Mouse (Mus musculus) small intestine, adult 2 months (tissue): Measurements from ENCODE around the gene Hoxb5. TPM values are rescaled to one million over a fixed set of nuclear protein-coding genes. Genes with fewer than 3 reads are reported as not detected.

Experiments used
- H3K27ac ChIP-seq: fragments of 200-500 bp; 2 replicates; pipeline ENCODE4 v1.5.1; 2012; ENCODE audit warnings: low read depth, low read length, control low read depth, inconsistent platforms; ENCODE audit not compliant: insufficient read depth
- H3K27me3 ChIP-seq: fragments of 200-500 bp; 2 replicates; pipeline ENCODE4 v1.6.1; 2012; ENCODE audit warnings: mild to moderate bottlenecking, moderate library complexity, low read length, inconsistent platforms; ENCODE audit not compliant: control insufficient read depth, insufficient read depth
- H3K36me3 ChIP-seq: fragments of 200-500 bp; 2 replicates; pipeline ENCODE4 v1.6.1; 2012; ENCODE audit warnings: mild to moderate bottlenecking, low read length, control low read depth, inconsistent platforms; ENCODE audit not compliant: control insufficient read depth, insufficient read depth
- H3K4me1 ChIP-seq: fragments of 200-500 bp; 2 replicates; pipeline ENCODE4 v1.6.1; 2012; ENCODE audit warnings: low read length, inconsistent platforms, mixed read lengths; ENCODE audit not compliant: control insufficient read depth, insufficient read depth, insufficient read length
- H3K4me3 ChIP-seq: fragments of 200-500 bp; 2 replicates; pipeline ENCODE4 v1.5.1; 2012; ENCODE audit warnings: low read depth, mild to moderate bottlenecking, control low read depth, inconsistent platforms, low read length, moderate library complexity
- CTCF ChIP-seq: fragments of 200-500 bp; IDR thresholded peaks from 2 replicates; pipeline ENCODE4 v1.5.1; 2012; ENCODE audit warnings: low read depth, mild to moderate bottlenecking, control low read depth, inconsistent platforms, low read length, moderate library complexity, mixed read lengths; ENCODE audit not compliant: insufficient replicate concordance, insufficient read length; ENCODE audit errors: extremely low read depth
- POLR2A ChIP-seq: fragments of 200-500 bp; IDR thresholded peaks from 2 replicates; pipeline ENCODE4 v1.6.1; 2012; ENCODE audit warnings: low read depth, mild to moderate bottlenecking, control low read depth, inconsistent platforms, low read length, moderate library complexity
- WGBS: fragments of 180-500 bp; shearing (Covaris S2); methylation state at CpG from one replicate; pipeline ENCODE4 v1.1.7; 2018; 5-methylcytosine and 5-hydroxymethylcytosine counted together
- polyA plus RNA-seq: library from polyadenylated mRNA; depleted of rRNA; stranded (reverse); fragments of >200 nt; gene quantifications from 2 replicates; pipeline ENCODE4 v1.2.3, GENCODE M21; 2012

Gene Hoxb5
- polyA plus RNA-seq, 1 experiment, result 3.2 TPM

DNA sequence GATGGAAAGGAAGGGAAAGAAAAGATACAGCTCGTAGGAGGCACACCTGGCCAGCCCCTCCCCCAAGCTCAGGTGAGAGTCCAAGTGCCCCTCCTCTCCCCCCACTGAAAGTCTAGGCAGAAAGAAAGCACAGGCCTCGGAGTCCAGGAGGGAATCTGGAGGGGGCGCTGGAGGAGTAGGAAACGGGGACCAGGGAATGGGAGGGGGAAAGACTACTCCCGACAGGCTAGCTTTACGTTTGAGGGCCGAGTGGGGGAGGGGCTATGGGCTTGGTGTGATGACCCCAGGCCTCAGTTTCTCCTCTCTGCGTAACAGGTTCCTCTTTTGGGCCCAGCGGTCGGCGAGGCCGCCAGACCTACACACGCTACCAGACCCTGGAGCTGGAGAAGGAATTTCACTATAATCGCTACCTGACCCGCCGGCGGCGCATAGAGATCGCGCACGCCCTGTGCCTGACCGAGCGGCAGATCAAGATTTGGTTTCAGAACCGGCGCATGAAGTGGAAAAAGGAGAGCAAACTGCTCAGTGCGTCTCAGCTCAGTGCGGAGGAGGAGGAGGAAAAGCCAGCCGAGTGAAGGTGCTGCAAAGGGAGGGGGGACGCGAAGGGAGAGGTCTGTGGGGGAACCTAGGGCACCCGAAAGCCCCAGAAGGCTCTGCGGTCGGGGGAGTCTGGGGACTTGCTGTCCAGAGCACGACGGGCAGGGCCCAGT is 2.6 kb upstream of the Hoxb5 start:
- TF ChIP-seq CTCF, result no peak
- no peak for TF ChIP-seq POLR2A

DNA sequence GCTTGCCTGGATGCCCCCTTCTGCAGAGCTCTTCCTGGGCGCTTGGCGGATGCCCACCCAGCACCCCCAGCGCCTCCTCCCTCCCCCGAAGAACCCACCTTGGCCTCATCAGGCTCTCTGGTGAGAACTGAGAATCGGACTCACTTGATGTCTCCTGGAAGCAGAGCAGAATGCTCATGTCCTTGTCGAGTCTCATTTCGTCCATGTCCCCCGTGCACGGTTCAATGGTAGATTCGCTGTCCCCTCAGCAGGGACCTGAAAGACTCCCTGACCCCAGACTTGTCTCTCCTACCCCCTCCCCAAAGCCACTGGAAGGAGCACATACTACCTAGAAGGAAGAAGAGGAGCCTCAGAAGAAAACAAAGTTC is 2.1 kb upstream of the Hoxb5 start:
- H3K27me3 ChIP-seq, result peaks cover 77% of the 10 kb centered on the region
- H3K4me1 ChIP-seq, result peaks cover 4% of the 10 kb centered on the region; the same call in 1 of the 2 replicates
- WGBS, result 45% methylated on average over 10 of the region's 10 CpGs
- no peak overlapping the region for H3K4me3 ChIP-seq
- H3K36me3 ChIP-seq, result no peaks in the 10 kb centered on the region
- H3K27ac ChIP-seq, result no peak overlapping the region
- TF ChIP-seq CTCF (no peak), POLR2A (no peak)

More for the DNA sequence above, 2.6 kb upstream of the Hoxb5 start:
- WGBS, result 22% methylated on average over 35 of the region's 35 CpGs
- Histone ChIP-seq H3K4me1 (peaks cover 5% of the 10 kb centered on the region; the same call in 1 of the 2 replicates), H3K27ac (no peak overlapping the region), H3K4me3 (peak overlapping the region; percentile 67), H3K27me3 (peaks cover 81% of the 10 kb centered on the region), H3K36me3 (no peaks in the 10 kb centered on the region)

DNA sequence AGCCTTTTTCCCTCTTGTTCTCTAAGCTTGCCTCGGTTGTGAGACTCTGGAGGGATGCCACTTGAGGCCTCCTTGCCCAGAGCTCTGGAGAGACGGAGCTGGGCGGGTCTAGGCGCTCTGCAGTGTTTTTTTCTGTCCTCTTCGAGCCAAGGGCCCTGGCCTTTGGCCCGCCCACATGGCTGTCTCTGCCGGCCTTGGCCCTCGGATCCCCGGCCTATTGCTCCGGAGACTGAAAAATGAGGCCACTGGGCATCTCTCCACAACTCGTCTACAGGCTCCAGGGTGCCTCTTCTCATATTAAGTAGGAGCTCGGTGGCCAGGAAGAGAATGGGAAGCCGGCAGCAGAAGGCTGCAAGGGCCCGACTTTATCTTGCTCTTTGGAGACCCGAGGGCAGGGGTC is 1.3 kb upstream of the Hoxb5 start:
- WGBS, result 26% methylated on average over 15 of the region's 15 CpGs
- H3K27ac ChIP-seq, result no peak overlapping the region
- no peak overlapping the region for H3K4me3 ChIP-seq

DNA sequence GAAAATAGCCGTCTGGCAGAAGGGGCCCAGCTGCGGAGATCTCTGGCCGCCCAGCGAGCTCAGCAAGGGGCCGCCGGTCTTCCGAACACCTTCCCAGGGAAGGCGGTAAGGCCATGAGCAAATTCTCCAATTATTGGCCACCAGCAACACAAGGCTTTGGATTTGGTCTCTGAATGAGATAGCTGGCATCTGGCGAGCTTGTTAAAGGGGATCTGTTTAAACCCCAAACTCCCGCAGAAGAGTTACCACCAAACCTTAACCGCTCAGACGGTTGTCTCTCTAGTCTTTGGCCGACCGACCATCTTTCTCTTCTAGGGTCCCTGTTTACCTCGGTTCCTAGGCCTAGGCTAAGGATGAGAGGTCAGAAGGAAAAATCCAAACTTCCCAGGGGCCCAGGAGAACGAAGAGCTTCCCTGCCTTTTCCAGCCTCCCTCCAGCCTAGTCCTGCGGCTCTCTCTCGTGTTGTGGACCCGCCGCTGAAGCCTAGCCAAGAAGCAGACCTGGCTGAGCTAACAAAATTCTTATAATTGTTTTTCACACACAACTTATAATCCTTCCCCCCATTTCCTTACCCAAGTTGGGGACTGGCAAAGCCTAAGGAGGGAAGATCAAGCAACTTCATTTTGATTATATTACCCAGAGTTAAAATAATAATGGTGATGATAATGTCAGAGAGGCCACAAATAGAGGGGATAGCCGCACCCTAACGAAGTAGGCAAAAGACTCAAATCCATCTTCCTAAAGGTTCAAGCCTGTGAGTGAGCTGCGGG is 570 bp upstream of the Hoxb5 start:
- Histone ChIP-seq H3K27me3 (peaks cover 67% of the 10 kb centered on the region), H3K4me3 (no peak overlapping the region), H3K36me3 (no peaks in the 10 kb centered on the region), H3K4me1 (peaks cover 4% of the 10 kb centered on the region; the same call in 1 of the 2 replicates), H3K27ac (no peak overlapping the region)
- no peak for TF ChIP-seq POLR2A
- no peak for TF ChIP-seq CTCF
- 45% methylated on average over 23 of the region's 23 CpGs for WGBS

More for the DNA sequence above, 1.3 kb upstream of the Hoxb5 start:
- Histone ChIP-seq H3K27me3 (peaks cover 73% of the 10 kb centered on the region), H3K4me1 (peaks cover 4% of the 10 kb centered on the region; the same call in 1 of the 2 replicates), H3K36me3 (no peaks in the 10 kb centered on the region)
- TF ChIP-seq CTCF, result no peak
- no peak for TF ChIP-seq POLR2A

DNA sequence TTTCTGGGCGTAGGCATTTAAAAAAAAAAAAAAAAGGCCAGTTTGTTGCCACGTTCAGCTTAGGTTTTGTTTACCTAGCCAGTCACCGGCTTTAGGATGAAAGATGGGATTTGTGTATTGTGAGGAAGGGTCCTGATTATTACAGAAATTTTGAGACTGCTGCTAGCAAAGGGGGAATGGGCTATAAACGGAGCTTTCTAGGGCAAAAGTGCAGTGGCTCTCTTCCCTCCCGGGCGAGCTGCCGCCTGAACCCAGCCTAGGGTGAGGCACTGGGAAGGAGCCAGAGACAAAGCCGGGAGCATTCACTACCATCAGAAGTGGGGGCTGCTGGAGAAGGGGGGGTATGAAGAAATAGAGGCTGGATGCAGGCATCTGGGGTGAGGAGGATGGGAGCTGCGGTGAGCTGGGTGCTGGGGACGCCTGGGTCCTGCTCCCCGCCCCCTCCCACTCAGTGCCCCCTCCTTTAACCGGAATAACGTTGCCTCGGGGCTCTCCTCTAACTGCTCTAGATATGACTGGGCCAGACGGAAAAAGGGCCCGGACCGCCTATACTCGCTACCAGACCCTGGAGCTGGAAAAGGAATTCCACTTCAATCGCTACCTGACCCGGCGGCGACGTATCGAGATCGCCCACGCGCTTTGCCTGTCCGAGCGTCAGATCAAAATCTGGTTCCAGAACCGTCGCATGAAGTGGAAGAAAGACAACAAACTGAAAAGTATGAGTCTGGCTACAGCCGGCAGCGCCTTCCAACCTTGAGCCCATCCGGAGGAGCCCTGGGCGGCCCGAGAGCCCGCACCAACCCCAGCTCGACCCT is 1.5 kb downstream of the Hoxb5 start:
- H3K36me3 ChIP-seq, result no peaks in the 10 kb centered on the region
- H3K27ac ChIP-seq, result peak overlapping the region; percentile 43; the same call in 1 of the 2 replicates
- peak overlapping the region; percentile 53 for H3K4me3 ChIP-seq
- TF ChIP-seq CTCF (no peak), POLR2A (no peak)
- H3K4me1 ChIP-seq, result peaks cover 2% of the 10 kb centered on the region; the same call in 1 of the 2 replicates
- WGBS, result 25% methylated on average over 38 of the region's 38 CpGs
- H3K27me3 ChIP-seq, result peaks cover 53% of the 10 kb centered on the region

DNA sequence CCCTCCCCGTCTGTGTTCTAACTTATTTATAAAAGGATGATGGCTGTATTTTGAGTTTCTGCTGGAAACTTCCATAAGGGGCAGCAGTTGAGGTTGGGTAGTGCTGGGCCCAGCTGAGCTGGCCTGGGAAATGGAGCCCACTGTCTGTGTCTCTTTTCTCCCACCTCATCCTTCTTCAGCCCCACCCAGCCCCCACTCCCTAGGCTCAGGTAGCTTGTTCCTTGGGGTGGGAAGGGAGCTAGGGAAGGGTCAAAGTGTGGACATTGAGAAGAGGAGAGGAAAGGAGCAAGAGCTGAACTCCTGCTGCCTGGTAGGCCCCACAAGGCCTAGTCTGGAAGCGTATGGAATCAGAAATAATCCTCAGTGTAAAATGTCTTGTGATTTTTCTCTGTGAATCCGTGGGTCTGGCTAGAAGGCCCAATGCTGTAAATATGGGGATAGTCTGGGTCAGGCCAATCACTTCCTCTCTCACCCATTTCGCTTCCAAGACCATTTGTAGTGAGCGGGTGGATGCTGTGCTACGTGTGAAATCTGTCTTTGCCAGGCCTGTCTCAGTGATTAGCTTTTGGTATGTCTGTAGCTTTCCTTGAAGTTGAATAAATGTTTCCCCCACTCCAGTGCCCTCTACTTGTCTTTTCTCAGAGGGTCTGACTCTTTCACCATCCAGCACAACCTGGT is 2.5 kb downstream of the Hoxb5 start:
- Histone ChIP-seq H3K27ac (no peak overlapping the region; the same call in 1 of the 2 replicates), H3K36me3 (no peaks in the 10 kb centered on the region), H3K27me3 (peaks cover 48% of the 10 kb centered on the region), H3K4me3 (no peak overlapping the region), H3K4me1 (peaks cover under 1% of the 10 kb centered on the region; the same call in 1 of the 2 replicates)
- TF ChIP-seq POLR2A, result no peak
- no peak for TF ChIP-seq CTCF
- WGBS, result 82% methylated on average over 6 of the region's 6 CpGs
